Mouse (Mus musculus) heart, postnatal 14 days (tissue): ENCODE measurements around the gene Adgb. TPM values are rescaled to one million over a fixed set of nuclear protein-coding genes. Genes with fewer than 3 reads are reported as not detected.

ENCODE experiments used
- DNase-seq, 2 experiments: peaks; one replicate each; pipeline ENCODE4 v3.0.0; 2021 to 2022
- intact Hi-C: fragments of 180-260 bp; cut with DNase I; formaldehyde crosslinking; loops from one replicate; pipeline ENCODE4 v1.15.1; 2025
- total RNA-seq, 2 experiments: library from RNA; stranded (reverse); gene quantifications; 2 replicates each; pipeline ENCODE4 v1.2.3; 2021

The Adgb gene
- total RNA-seq, 2 experiments from 2014 or later = 0.14 TPM; not detected in 1

DNA sequence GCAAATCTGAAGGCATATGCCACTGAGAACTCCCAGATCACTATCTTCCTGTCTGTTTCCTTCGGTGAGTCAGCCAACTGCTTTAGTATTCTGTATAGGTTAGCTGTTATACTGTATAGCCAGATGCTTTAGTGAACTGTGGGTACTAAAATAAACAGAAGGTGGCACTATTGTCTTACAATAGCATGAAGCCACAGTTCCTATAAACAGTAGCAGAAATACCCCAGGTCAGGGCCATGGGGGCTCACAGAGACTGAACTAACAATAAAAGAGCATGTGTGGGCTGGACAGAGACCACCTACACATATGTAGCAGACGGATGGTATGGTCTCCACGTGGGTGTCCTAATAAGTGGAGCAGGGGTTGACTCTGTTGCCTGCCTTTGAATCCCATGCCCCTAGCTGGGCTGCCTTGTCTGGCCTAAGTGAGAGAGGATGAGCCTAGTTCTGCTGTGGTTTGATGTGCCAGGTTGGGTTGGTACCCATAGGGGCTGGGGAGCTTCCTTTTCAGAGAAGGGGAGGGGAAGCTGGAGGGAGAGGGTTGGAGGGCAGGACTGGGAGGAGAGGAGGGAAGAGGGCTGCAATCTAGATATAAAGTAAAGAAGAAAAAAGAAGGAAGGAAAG lies 116.4 kb downstream of the Adgb start:
- DNase-seq = no peak
- intact Hi-C loops = loop anchor here (5.0 kb wide), 1 partner anchor 202 kb away; the partner anchor contains the start of gene Rab32

DNA sequence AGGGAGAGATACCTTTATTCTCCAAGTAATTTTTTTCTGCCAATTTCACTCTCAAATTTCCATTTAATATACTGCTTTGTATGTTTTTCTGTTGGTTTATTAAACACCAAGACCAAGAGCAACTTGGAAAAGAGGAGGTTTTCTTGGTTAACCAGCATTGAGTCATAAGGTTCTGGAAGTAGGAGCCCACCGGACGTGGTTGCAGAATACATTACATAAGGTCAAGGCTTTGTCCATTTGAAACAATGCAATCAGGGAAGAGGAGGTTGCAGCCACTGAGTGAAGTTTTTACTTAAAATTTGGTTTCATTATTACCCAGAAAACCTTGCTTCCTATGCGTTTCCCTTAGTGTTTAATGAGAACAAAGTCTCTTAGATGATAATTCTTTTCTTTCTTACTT lies 119.9 kb downstream of the Adgb start:
- no peak for DNase-seq
- intact Hi-C loops = no loop called here

DNA sequence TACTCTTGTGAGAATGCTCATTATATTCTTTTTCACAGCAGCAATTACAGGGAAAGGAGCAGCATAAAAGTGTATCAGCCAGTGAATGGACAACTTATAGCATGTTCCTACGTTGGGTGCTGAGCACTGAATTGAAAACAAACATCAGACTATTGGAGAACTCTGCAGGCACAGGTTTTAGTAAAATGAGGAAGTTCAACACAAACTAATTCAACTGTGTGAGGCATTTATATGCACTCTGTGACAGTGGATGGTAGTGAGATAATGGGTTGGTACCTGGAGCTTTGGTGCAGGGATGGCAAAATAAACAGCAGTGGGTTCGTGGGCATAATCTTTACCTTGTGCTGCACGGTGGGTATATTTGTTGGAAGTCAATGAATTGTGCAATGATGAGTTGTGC lies 121.6 kb downstream of the Adgb start:
- no peak for DNase-seq
- intact Hi-C loops = no loop called here

DNA sequence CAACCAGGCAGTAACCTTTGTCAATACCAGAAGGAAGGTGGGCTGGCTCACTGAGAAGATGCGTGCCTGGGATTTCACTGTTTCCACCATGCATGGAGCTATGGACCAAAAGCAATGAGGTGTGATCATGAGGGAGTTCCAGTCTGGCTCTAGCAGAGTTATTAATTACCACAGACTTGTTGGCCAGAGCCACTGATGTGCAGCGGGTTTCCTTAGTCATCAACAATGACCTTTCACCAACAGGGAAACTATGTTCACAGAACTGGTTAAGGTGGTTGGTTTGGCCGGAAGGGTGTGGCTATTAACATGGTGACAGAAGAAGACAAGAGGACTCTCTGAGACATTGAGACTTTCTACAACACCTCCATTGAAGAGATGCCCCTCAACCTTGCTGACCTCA lies 128.2 kb downstream of the Adgb start:
- intact Hi-C loops = no loop called here
- DNase-seq = no peak

DNA sequence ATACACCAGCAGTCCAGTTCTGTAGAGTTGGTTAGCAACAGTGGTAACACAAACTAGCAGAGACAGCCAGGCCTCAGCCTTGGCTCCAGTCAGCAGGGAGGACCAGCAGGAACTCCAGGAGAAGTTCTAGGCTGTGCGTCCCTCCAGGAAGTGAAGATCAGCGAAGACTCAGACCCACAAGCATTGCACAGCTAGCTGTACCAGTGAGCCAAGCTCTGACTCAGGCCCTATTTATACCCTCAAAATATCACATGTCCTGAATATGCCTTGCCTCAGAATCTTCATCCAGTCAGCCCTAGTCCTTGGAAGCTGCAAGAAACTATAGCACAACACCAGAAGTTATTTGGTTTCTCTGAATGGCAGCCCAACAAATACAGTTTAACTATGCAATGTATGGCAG lies 146.6 kb downstream of the Adgb start:
- no peak for DNase-seq
- intact Hi-C loops = no loop called here

DNA sequence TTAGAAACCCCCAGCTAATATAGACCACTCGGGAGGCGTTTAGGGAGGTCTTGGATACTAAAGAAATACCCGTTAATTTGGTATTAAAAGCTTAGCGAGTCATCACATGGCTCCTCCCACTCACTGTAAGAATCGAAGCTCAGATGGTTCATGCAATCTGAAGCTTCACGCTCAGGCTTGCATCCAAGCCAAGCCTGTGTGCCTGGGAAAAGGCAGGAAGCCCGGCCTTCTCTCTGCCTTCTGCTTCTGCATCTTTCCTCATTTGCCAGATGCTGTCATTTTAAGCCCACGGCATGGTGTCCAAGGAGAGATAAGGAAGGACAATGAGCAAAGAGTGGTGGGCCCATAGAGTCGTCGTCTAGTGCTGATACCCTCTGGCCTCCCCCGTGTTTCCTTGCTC lies 149.2 kb downstream of the Adgb start:
- intact Hi-C loops = loop anchor here (5.0 kb wide), 1 partner anchor 526 kb away; no protein-coding TSS in a partner anchor
- DNase-seq = peak in 1 of 2 experiments; percentile 7

DNA sequence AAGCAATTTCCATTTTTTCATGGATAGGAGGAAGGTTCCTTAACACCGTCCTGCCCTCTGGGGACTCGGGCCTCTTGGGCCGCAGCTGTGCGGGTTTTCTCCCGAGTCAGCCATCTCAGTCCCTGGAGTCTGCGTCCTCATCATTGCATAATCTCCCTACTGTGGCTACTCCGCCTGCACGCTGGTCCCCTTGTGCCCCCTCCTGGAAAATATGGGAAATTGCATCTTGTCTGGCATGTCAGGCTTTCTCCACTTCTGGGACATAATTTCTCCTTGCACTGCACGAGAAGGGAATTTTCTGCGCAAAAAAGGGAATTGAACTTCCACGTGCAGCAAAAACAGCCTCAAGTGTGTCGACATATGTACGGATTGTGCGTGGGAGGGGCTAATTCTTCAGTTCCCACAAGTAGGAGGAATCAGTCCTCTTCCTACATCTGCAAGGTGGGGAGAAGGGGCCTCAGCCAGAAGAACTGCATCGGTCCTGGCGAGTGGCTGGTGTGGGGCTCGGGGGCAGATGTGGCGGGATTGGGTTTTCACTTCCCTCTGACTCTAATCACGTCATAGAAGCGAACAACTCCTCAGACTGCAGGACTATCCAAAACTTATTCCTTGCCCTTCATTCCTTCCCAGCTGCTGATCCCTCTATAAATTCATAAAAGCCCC lies 150.9 kb downstream of the Adgb start:
- intact Hi-C loops = loop anchor here (5.0 kb wide), 1 partner anchor 524 kb away; no protein-coding TSS in a partner anchor

DNA sequence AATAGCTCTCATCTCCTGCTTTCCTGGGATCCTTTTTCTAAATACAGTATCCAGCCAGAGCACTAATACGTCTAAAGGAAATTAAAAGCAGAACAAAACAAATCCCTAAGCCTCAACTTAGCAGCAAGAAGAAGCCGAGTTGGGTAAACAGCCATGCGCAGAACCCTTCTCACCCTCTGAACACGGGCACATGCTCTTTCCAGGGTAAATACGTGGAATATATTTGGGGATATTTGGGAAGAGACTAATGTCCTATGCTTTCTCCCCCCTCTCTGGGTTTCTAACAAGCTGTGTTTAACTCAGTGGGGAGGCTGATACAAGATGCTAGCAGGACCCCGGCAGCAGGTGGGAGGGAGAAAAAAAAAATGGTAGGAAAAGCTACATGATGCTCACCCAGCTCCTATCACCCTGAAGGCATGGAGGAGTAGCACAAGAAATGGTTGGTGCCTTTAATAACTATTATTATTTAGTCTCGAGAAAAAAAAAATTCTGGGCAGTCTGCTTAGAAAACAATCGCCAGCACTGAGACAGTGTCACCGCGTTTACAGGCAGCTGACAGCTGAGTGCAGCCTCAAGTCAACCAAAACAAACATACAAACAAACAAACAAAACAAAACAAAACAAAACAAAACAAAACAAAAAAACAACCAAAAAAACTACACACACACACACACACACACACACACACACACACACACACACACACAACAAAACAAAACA lies 151.6 kb downstream of the Adgb start:
- intact Hi-C loops = loop anchor here (5.0 kb wide), 1 partner anchor 523 kb away; no protein-coding TSS in a partner anchor

More for the DNA sequence above, 150.9 kb downstream of the Adgb start:
- peak; percentile 60 to 68 for DNase-seq

DNA sequence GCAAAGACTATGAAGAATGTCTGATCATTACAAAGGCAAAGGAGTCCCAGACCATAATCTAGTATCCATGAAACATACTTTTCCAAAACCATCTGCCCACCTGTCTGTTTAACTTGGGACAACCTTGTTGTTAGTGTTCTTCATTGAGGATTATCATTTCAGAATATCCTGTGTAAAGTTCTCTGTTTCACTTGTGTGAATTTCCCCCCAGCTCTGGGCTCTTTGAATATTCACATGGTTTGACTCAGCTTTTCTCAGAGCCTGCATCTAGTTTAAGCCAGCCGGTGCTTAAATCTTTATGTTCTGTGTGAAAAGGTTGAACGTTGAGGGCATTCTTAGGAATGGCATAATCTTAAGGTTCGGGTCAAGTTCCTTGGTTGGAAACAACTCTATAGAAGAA lies 154.0 kb downstream of the Adgb start:
- intact Hi-C loops = loop anchor here (2.0 kb wide), 1 partner anchor 503 kb away; no protein-coding TSS in a partner anchor
- DNase-seq = no peak

More for the DNA sequence above, 151.6 kb downstream of the Adgb start:
- DNase-seq = no peak

DNA sequence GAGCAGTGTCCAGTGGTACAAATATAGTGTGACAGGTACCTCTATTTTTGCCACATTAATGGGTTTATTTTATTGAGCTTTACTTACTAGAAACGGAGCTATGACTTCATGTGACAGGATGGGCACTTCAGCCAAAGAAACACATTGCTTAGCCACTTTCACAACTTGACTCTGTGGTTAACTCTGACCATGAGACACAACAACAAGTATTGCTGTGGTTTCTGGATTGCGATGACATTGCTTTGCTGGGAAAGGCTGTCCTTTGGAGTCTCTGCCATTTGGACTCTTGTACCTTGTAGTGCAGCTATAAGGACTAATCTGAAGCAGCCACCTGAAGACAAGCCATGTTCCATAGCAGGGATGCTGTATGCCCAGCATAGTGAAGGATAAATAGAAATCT lies 156.5 kb downstream of the Adgb start:
- intact Hi-C loops = no loop called here

DNA sequence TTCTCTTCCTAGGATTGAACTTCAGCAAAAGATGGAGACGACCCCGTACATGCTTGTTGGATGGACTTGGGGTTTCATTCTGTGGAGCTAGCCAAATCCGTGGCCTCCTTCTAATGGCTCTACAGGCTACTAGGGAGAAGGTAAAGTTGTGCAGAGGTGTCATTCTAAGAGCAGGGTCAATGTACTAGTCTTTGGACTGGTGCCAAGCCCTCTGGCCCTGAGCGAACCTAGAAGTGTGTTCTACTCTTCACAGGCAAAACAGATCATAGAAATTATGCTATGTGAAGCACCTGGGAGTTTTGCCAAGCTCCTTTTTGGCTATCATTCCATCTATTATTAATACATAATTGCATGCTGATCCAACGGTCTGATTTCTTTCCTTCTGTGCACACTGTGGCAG lies 157.6 kb downstream of the Adgb start:
- intact Hi-C loops = no loop called here
- no peak for DNase-seq

More for the DNA sequence above, 156.5 kb downstream of the Adgb start:
- DNase-seq = no peak

DNA sequence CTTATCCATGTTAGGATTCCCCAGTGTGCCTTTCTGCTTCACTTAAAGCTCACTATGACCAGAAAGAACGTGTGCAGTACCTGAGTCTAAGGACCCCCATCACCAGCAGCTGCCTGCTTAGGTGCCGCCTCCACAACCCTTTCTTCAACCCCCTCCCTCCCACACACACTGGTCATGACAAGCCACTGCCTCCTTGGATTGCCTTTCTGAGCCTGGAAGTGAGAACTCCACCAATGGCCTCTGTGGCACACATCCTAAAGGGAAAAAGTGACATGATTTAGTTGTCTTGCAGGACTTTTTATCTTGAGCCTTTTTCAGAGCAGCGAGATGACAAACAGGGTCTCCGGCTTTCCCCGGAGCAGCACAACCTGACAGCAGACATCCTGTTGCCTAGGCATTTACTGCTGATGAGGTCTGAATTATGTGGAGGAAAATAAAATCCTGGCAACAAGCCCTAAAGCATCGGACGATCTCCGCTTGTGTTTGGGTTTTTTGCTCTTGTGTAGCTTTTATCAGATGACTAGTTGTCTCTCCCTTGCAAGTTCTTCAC lies 162.2 kb downstream of the Adgb start:
- intact Hi-C loops = no loop called here

DNA sequence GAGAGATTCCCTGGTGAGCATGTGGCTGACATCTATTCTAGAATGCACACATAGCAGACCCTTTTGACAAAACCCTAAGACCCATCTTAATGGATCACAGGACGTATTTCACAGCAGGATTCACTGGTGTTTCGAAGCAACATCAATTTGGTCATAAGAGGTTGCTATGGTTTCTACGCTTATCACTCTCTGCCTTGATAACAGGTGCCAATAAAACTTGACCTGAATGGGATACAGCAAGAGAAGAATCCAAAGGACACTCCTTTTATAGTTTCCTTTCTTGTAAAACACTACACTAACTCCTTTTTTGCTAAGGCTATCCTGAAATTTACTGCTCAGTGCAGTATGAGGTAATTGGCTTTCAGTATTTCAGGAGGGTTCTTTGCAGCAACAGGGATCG lies 163.1 kb downstream of the Adgb start:
- intact Hi-C loops = no loop called here
- DNase-seq = no peak

More for the DNA sequence above, 162.2 kb downstream of the Adgb start:
- DNase-seq = no peak

DNA sequence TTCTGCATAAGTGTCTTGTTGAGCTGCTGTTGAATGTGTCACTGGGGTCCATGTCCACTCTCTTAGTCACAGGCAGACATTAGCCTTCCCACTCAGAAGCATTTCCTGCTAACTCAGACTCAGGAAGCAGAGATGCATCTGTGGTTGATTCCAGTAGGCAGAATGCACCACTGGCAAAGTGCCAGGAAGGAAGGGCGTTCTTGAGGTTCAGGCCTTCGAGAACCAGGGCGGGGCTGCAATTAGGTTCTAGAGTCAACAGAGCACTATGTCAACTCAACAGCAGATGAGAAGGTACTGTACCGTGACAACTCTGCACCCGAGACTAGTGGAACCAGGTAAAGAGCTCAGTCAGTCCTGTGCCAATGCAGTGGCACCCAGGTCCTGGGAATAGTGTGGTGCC lies 164.7 kb downstream of the Adgb start:
- DNase-seq = peak in 1 of 2 experiments; percentile 13
- intact Hi-C loops = no loop called here

DNA sequence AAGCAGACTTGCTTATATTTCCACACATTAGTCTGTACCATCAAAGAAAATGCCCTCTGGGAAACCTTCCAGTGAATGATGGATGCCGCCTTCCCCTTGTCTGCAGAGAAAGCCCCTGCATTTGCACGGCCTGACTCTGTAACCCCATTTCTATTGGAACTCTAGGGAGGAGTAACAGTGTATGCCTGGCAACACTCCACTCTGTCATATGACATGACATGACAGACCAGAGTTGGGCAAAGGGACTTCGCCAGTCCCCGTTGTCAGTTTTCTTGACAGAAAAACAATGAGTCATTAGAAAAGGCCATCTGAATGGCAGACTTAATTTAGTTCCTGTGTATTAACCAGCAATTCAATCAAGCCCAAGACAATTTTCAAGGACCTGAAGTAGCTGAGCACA lies 167.8 kb downstream of the Adgb start:
- intact Hi-C loops = no loop called here
- no peak for DNase-seq

DNA sequence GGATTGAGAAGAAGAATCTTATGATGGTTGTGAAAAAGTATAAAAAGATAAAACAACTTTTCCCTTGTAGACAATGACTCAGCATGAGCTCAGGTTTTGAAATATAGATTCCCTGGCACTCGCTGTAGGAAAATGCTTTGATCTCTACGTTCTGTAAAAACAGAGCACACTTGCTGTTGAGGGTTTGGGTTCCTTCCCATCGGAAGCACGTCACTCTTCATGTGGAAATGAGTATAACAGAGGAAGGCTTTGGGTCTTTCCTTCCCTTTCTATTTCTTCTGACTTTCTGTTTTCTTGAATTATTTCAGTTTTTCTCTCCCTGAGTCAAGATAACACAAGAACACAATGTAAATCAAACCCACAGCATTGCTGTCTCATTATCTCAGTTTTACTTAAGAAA lies 170.4 kb downstream of the Adgb start:
- intact Hi-C loops = no loop called here
- no peak for DNase-seq

DNA sequence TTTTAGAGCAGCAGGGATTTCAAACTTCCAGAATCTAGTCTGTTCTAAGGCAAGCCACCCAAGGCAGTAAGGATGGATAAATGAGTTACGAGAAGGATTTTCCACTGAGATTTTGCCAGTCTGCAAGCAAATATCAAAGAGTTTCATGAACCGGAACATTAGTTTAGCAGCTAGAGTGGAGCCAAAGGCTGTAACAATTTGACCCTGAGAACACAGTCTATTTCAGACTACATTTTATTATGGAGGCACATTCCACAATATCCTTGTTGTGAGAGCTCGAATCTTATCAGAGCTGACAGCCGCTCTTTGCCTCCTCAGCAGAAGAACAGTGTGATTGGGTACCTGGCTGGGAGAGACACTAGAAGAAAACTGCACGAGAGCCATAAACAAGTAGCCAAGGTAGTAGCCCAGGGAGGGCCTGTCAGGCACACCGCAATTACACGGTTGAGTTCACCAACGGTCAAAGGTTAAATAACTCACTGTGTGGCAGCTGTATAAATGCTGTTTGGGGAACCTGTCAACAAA lies 171.1 kb downstream of the Adgb start:
- intact Hi-C loops = no loop called here

DNA sequence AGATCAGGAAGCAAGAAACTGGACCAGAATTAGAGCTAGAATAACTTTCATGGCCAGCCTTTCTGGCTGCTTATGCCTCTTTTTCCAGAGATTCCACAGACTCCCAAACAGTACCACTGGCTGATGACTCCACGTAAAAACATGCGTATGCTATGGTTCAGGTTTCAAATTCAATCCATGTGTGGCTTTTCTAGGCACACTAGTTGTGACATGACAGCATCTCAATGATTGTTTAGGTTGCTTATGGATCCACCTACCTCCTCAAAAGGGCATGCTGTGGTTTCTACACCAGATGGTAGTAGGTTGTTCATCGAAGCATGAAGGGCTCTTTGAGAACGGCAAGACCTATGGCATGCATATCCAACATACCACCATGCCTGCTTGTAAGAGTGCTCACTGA lies 172.1 kb downstream of the Adgb start:
- intact Hi-C loops = no loop called here
- no peak for DNase-seq

More for the DNA sequence above, 171.1 kb downstream of the Adgb start:
- no peak for DNase-seq

DNA sequence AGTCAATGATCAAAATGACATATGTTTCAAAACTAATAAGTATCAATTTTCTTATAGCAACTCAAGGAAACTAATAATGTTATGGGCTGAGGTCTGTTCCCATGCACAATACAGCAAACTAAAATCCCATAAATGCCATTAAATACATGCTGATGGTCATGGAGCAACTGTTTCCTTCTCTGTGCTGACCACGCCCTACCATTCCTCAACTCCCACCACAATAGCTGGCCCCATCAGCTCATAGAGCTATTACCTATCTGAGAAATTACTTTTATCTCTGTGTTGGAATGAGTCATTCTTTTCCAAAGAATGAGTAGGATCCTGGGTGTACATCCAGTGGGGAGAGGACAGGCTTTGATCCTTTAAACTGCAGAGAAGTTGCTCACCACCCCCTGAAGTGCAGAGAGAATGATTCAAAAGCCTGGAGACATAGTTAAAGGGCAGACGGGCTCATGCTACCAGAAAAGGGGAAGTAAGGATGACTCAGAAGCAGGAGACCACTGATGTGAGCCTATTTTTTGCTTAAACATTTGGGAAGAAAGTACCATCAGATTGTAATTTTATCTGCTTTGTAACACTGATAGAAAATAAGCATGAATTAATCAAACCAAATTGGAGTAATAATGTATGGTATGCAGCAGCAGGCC lies 184.8 kb downstream of the Adgb start:
- no peak for DNase-seq
- intact Hi-C loops = no loop called here
